Mouse (Mus musculus) ES-Bruce4 (cell line): Measurements from ENCODE around the gene Sufu. TPM values are rescaled to one million over a fixed set of nuclear protein-coding genes. Genes with fewer than 3 reads are reported as not detected.

Experiments used
- H3K27ac ChIP-seq: 2 replicates; pipeline ENCODE4 v1.5.1; 2012; ENCODE audit warnings: low read length, inconsistent platforms; ENCODE audit not compliant: insufficient read depth
- H3K27me3 ChIP-seq: 2 replicates; pipeline ENCODE4 v1.6.1; 2012; ENCODE audit warnings: mild to moderate bottlenecking, low read length, inconsistent platforms; ENCODE audit not compliant: control insufficient read depth, poor library complexity, insufficient read depth, severe bottlenecking
- H3K36me3 ChIP-seq: 2 replicates; pipeline ENCODE4 v1.6.1; 2012; ENCODE audit warnings: inconsistent platforms, mild to moderate bottlenecking, low read length, moderate library complexity; ENCODE audit not compliant: control insufficient read depth, poor library complexity, insufficient read depth, severe bottlenecking
- H3K4me1 ChIP-seq: one replicate; pipeline ENCODE4 v1.8.1; 2011; ENCODE audit warnings: low read length; ENCODE audit not compliant: control insufficient read depth, insufficient read depth
- H3K4me3 ChIP-seq: 2 replicates; pipeline ENCODE4 v1.5.1; 2011; ENCODE audit warnings: low read depth, mild to moderate bottlenecking, low read length
- H3K9ac ChIP-seq: 2 replicates; pipeline ENCODE4 v1.6.1; 2012; ENCODE audit warnings: low read depth, mild to moderate bottlenecking, inconsistent platforms; ENCODE audit not compliant: poor library complexity, severe bottlenecking
- H3K9me3 ChIP-seq: replicated peaks from 2 replicates; pipeline ENCODE4 v1.6.1; 2012; ENCODE audit warnings: mild to moderate bottlenecking, low read length, inconsistent platforms; ENCODE audit not compliant: control insufficient read depth, poor library complexity, insufficient read depth, severe bottlenecking
- CTCF ChIP-seq: IDR thresholded peaks from one replicate; pipeline ENCODE4 v1.8.1; 2011; ENCODE audit warnings: low read depth, low read length
- EP300 ChIP-seq: IDR thresholded peaks from 2 replicates; pipeline ENCODE4 v1.6.1; 2011; ENCODE audit warnings: low read depth, low read length; ENCODE audit not compliant: insufficient read depth
- POLR2A ChIP-seq: IDR thresholded peaks from one replicate; pipeline ENCODE4 v1.8.1; 2011; ENCODE audit warnings: low read length; ENCODE audit not compliant: insufficient read depth
- polyA plus RNA-seq: library from polyadenylated mRNA; stranded (reverse); fragments of >200 nt; gene quantifications from 2 replicates; pipeline ENCODE4 v1.2.4, GENCODE M21; 2011; ENCODE audit warnings: low read depth; ENCODE audit not compliant: missing spikeins, insufficient read depth, insufficient read length

Sufu gene
- polyA plus RNA-seq, 1 experiment, result 16.7 TPM

DNA sequence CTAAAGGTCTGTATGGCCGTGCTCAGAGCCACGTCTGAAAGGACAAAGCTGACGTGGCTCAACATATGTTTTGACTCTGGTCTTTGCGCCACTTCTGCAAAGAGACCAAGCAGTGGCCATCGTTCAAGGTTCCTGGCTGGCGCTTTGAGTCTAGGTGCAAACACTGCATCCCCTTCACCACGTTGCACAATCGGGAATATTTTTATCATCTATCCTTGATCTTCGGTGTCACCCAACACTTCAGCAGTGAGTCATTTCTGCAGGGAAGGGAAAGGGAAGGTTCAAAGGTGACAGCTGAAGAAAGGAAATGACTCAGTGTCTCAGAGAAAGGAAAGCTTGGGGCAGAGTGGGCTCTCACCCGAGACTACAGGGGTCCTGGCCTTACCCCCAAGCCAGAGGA lies 62.6 kb downstream of the Sufu start:
- Histone ChIP-seq H3K9ac (no peak overlapping the region), H3K9me3 (no peaks in the 10 kb centered on the region), H3K36me3 (no peaks in the 10 kb centered on the region), H3K4me3 (no peak overlapping the region), H3K27ac (no peak overlapping the region), H3K4me1 (no peaks in the 10 kb centered on the region), H3K27me3 (no peaks in the 10 kb centered on the region)
- TF ChIP-seq EP300, result no peak
- no peak for TF ChIP-seq POLR2A
- no peak for TF ChIP-seq CTCF

DNA sequence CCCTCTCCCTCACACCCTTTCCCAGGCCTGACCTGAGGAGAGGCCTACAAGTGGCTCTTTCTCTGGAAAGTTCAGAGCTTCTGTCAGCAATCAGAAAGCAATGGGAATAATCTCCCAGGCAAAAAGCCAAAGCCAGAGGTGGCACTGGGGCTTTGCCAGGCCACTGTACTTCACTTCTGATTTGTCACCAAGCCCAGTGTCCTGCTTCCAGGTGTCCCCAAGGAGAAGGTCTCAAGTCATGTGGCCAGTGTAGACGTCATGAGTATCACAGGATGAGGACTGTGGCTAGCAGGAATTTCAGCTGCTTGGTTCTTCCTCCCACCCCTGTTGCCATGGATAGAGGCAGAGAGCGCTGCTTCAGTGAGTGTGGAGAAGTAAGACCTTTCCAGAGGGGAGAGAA lies 63.2 kb downstream of the Sufu start:
- Histone ChIP-seq H3K9me3 (no peaks in the 10 kb centered on the region), H3K27me3 (no peaks in the 10 kb centered on the region), H3K36me3 (no peaks in the 10 kb centered on the region), H3K9ac (no peak overlapping the region), H3K27ac (no peak overlapping the region), H3K4me3 (no peak overlapping the region), H3K4me1 (no peaks in the 10 kb centered on the region)
- TF ChIP-seq EP300, result no peak
- no peak for TF ChIP-seq POLR2A
- no peak for TF ChIP-seq CTCF

DNA sequence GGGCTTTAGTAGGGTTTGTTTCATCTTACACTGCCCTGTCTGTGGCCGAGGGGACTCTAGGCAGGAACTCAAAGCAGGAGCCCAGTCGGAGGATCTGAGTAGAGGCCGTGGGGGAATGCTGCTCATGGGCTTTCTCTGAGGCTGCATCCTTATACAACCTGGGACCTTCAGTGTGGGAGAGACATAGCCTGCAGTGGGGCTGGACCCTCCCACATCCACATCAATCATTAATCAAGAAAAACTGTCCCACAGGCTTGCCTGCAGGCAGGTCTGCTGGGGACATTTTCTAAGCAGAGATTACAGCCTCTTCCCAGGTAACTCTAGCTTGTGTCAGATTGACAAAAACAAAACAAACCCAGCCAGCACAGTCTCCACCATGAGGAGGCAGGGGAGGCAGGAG lies 65.9 kb downstream of the Sufu start:
- no peak overlapping the region for H3K9ac ChIP-seq
- H3K4me1 ChIP-seq, result no peaks in the 10 kb centered on the region
- H3K27me3 ChIP-seq, result no peaks in the 10 kb centered on the region
- no peak overlapping the region for H3K4me3 ChIP-seq
- no peaks in the 10 kb centered on the region for H3K36me3 ChIP-seq
- TF ChIP-seq EP300, result no peak
- TF ChIP-seq CTCF, result no peak
- TF ChIP-seq POLR2A, result no peak
- H3K9me3 ChIP-seq, result no peaks in the 10 kb centered on the region
- H3K27ac ChIP-seq, result no peak overlapping the region

DNA sequence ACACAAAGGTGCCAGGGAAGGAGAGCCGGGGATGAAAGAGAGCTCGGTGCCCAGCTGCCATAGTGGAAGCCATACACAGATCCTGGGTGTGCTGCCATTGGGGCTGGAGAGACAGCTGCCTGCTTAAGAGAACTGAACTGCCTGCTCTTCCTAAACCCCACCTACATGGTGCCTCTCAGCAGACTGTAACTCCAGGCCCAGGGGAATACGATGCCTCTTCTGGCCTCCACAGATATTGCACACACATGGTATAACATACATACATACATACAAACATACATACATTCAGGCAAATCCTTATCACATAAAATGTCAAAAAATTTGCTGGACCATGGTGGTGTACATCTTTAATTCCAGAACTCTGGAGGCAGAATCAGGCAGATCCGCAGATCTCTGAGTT lies 66.8 kb downstream of the Sufu start:
- Histone ChIP-seq H3K27ac (no peak overlapping the region), H3K36me3 (no peaks in the 10 kb centered on the region), H3K4me1 (no peaks in the 10 kb centered on the region), H3K4me3 (no peak overlapping the region), H3K9me3 (no peaks in the 10 kb centered on the region), H3K9ac (no peak overlapping the region), H3K27me3 (no peaks in the 10 kb centered on the region)
- TF ChIP-seq EP300 (no peak), POLR2A (no peak), CTCF (no peak)

DNA sequence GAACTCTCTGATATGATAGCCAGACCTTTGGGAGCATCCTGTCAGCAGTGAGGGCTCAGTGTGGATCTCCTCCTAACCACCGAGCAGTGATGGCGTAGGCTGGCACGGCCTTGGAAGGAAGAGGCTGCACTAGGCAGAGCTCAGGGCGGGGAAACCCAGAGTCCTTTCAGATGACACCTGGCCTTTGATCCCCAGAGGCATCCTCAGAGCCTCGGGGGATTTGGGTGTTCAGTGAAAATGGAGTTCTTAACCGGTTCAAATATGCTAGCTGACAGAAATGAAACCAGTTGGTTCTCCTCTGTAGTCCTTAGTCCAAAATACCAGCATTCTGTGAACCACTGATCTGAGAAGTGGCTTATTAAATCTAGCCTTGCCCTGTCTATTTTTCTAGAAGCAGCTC lies 69.5 kb downstream of the Sufu start:
- no peak for TF ChIP-seq CTCF
- TF ChIP-seq POLR2A, result no peak
- no peak for TF ChIP-seq EP300
- H3K27me3 ChIP-seq, result no peaks in the 10 kb centered on the region
- H3K9ac ChIP-seq, result no peak overlapping the region
- H3K9me3 ChIP-seq, result no peaks in the 10 kb centered on the region
- H3K27ac ChIP-seq, result no peak overlapping the region
- H3K4me1 ChIP-seq, result no peaks in the 10 kb centered on the region
- H3K36me3 ChIP-seq, result no peaks in the 10 kb centered on the region
- H3K4me3 ChIP-seq, result no peak overlapping the region

DNA sequence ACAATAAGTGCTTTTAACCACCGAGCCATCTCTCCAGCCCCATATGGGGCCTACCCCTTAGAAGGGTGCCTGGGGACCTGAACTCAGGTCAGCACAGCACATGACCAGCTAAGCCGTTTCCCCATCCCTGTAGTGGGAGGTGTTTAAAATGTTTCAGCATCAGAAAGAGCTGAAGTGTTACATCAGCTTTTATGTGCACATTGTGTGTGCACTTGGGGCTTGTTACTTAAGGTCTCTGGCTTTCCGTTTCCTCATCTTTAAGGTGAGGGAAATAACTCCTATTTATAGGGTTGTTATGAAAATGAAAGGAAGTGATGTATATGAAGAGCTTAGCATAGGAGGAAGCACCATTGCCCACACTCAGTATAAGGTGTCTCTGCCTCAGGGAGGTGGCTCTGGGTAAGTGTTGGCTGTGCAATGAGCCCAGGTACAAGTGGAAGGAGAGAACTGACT lies 70.4 kb downstream of the Sufu start:
- H3K27ac ChIP-seq, result no peak overlapping the region
- no peak overlapping the region for H3K9ac ChIP-seq
- no peak overlapping the region for H3K4me3 ChIP-seq
- TF ChIP-seq EP300, result no peak
- TF ChIP-seq POLR2A, result no peak
- TF ChIP-seq CTCF, result no peak
- no peaks in the 10 kb centered on the region for H3K36me3 ChIP-seq
- peaks cover 2% of the 10 kb centered on the region for H3K4me1 ChIP-seq
- H3K9me3 ChIP-seq, result no peaks in the 10 kb centered on the region
- no peaks in the 10 kb centered on the region for H3K27me3 ChIP-seq
